Mouse (Mus musculus) CH12.LX (cell line): ENCODE data around the gene Nsd2. TPM values are rescaled to one million over a fixed set of nuclear protein-coding genes. Genes with fewer than 3 reads are reported as not detected.

ENCODE experiments used
- DNase-seq: peaks from one replicate; pipeline ENCODE4 v3.0.0-alpha.2; 2013; ENCODE audit errors: extremely low read depth
- H3K27ac ChIP-seq: 2 replicates; pipeline ENCODE4 v1.5.1; 2012; ENCODE audit warnings: low read depth, mild to moderate bottlenecking, control low read depth, moderate library complexity; ENCODE audit not compliant: insufficient read depth
- H3K27me3 ChIP-seq: replicated peaks from 2 replicates; pipeline ENCODE3; 2012; ENCODE audit warnings: inconsistent platforms
- H3K36me3 ChIP-seq, 2 experiments: replicated peaks in 1 of 2; 2 replicates each; pipeline versions ENCODE3 to v1.6.1; 2012; ENCODE audit warnings: inconsistent platforms in 1 of 2, low read length in 1 of 2, mild to moderate bottlenecking in 1 of 2, mixed read lengths in 1 of 2, moderate library complexity in 1 of 2; ENCODE audit not compliant: control insufficient read depth in 1 of 2, insufficient read depth in 1 of 2
- H3K4me1 ChIP-seq, 2 experiments: 2 replicates each; pipeline ENCODE4 v1.6.1; 2012; ENCODE audit warnings: inconsistent platforms in 1 of 2, moderate library complexity in 1 of 2; ENCODE audit not compliant: insufficient read depth in 2 of 2, control insufficient read depth in 1 of 2
- H3K4me2 ChIP-seq: 2 replicates; pipeline ENCODE4 v1.6.1; 2012; ENCODE audit warnings: low read depth, mild to moderate bottlenecking, control low read depth; ENCODE audit not compliant: poor library complexity, insufficient read depth, severe bottlenecking
- H3K4me3 ChIP-seq, 3 experiments: fragments of 150-350 bp in 1 of 3; sonication (generic) in 1 of 3; replicated peaks in 1 of 3; 2 replicates each; pipeline versions ENCODE3 to v1.5.1; 2011 to 2012; ENCODE audit warnings: low read depth in 2 of 3, low read length in 2 of 3, mild to moderate bottlenecking in 2 of 3, moderate library complexity in 2 of 3, control low read depth in 1 of 3, improper control_type of control experiment in 1 of 3, inconsistent platforms in 1 of 3, mixed read lengths in 1 of 3; ENCODE audit not compliant: poor library complexity in 1 of 3
- H3K79me2 ChIP-seq: replicated peaks from 2 replicates; pipeline ENCODE4 v1.6.1; 2012; ENCODE audit warnings: mild to moderate bottlenecking, moderate library complexity; ENCODE audit not compliant: control insufficient read depth, poor library complexity, insufficient read depth, severe bottlenecking; ENCODE audit errors: extremely low read depth
- H3K9ac ChIP-seq: 2 replicates; pipeline ENCODE4 v1.6.1; 2012; ENCODE audit warnings: low read depth, mild to moderate bottlenecking, control low read depth, moderate library complexity; ENCODE audit not compliant: insufficient read depth
- H3K9me3 ChIP-seq: replicated peaks from 2 replicates; pipeline ENCODE3; 2012; ENCODE audit warnings: low read length, inconsistent platforms, mixed read lengths
- BHLHE40 ChIP-seq: IDR thresholded peaks from 2 replicates; pipeline ENCODE4 v1.6.1; 2011; ENCODE audit warnings: mild to moderate bottlenecking, low read depth, low read length, improper control_type of control experiment
- CHD1 ChIP-seq: IDR thresholded peaks from 2 replicates; pipeline ENCODE4 v1.6.1; 2012; ENCODE audit warnings: low read depth, low read length, improper control_type of control experiment, inconsistent platforms
- CHD2 ChIP-seq: IDR thresholded peaks from 2 replicates; pipeline ENCODE4 v1.6.1; 2011; ENCODE audit warnings: low read length, improper control_type of control experiment
- MEF2A ChIP-seq: IDR thresholded peaks from 2 replicates; pipeline ENCODE4 v1.6.1; 2014; ENCODE audit warnings: low read depth, mild to moderate bottlenecking, inconsistent platforms, low read length, improper control_type of control experiment, borderline replicate concordance
- MXI1 ChIP-seq: IDR thresholded peaks from 2 replicates; pipeline ENCODE4 v1.6.1; 2011; ENCODE audit warnings: mild to moderate bottlenecking, low read depth, low read length, improper control_type of control experiment
- NELFE ChIP-seq: IDR thresholded peaks from 2 replicates; pipeline ENCODE4 v1.6.1; 2011; ENCODE audit warnings: low read depth, low read length, improper control_type of control experiment
- RAD21 ChIP-seq: IDR thresholded peaks from 2 replicates; pipeline ENCODE4 v1.6.1; 2011; ENCODE audit warnings: low read depth, mild to moderate bottlenecking, low read length, improper control_type of control experiment, moderate library complexity
- RCOR1 ChIP-seq: conservative IDR thresholded peaks from 2 replicates; pipeline ENCODE4 v1.6.1; 2012; ENCODE audit warnings: low read depth, mild to moderate bottlenecking, inconsistent platforms, low read length, improper control_type of control experiment
- SIN3A ChIP-seq: IDR thresholded peaks from 2 replicates; pipeline ENCODE4 v1.6.1; 2012; ENCODE audit warnings: low read length, improper control_type of control experiment, inconsistent platforms
- TCF12 ChIP-seq: IDR thresholded peaks from 2 replicates; pipeline ENCODE4 v1.6.1; 2014; ENCODE audit warnings: low read depth, mild to moderate bottlenecking, inconsistent platforms, low read length, improper control_type of control experiment
- UBTF ChIP-seq: IDR thresholded peaks from 2 replicates; pipeline ENCODE4 v1.6.1; 2012; ENCODE audit warnings: low read depth, mild to moderate bottlenecking, inconsistent platforms, low read length, improper control_type of control experiment, moderate library complexity
- ZNF384 ChIP-seq: IDR thresholded peaks from 2 replicates; pipeline ENCODE4 v1.6.1; 2012; ENCODE audit warnings: low read depth, low read length, improper control_type of control experiment, inconsistent platforms
- dilution Hi-C: fragments of 300-500 bp; cut with MboI; formaldehyde crosslinking; loops from 2 replicates; pipeline ENCODE4 v1.14.3; 2020; ENCODE audit warnings: low sequenced_read_pairs; ENCODE audit not compliant: extremely low pct_unique_long_range_greater_than_20kb, extremely low pct_ligation_motif_present
- in situ Hi-C: fragments of 300-500 bp; cut with MboI; formaldehyde crosslinking; loops from 3 replicates; pipeline ENCODE4 v1.14.3; 2019; ENCODE audit warnings: low sequenced_read_pairs, low pct_ligation_motif_present, low pct_unique_long_range_greater_than_20kb, mixed read lengths
- polyA plus RNA-seq: library from polyadenylated mRNA; unstranded; fragments of >175 nt; gene quantifications from 2 replicates; pipeline ENCODE4 v1.2.1, GENCODE M21; 2012; ENCODE audit warnings: low read depth; ENCODE audit not compliant: insufficient read length
- total RNA-seq, 2 experiments: library from RNA; depleted of rRNA; stranded (reverse); fragments of 300-350 nt in 1 of 2; fragments of >200 nt in 1 of 2; gene quantifications; 2 replicates each; pipeline ENCODE4 v1.2.3; 2012 to 2014

Nsd2 gene
- total and polyA plus RNA-seq, 3 experiments, result 39.8 to 55.0 (median 49.9) TPM

GRCm38 (mm10) chr5:33932413-33932812, 111.9 kb downstream of the Nsd2 start:
- Histone ChIP-seq H3K9ac (no peak overlapping the region), H3K9me3 (no peaks in the 10 kb centered on the region), H3K4me3 (no peak overlapping the region), H3K27me3 (no peaks in the 10 kb centered on the region), H3K4me1 (peaks cover 2 to 27% of the 10 kb centered on the region in 2 experiments; a peak in 3 of 4 replicates), H3K4me2 (no peak overlapping the region), H3K27ac (no peak overlapping the region), H3K36me3 (peaks cover 21 to 44% of the 10 kb centered on the region in 2 experiments), H3K79me2 (peaks cover 47% of the 10 kb centered on the region)
- dilution Hi-C loops, result no loop called here
- DNase-seq, result no peak
- in situ Hi-C loops, result no loop called here
- no peak for TF ChIP-seq ZNF384

- Histone ChIP-seq H3K36me3 (peaks cover 17 to 42% of the 10 kb centered on the region in 2 experiments), H3K9me3 (peaks cover 6% of the 10 kb centered on the region), H3K79me2 (peaks cover 49% of the 10 kb centered on the region), H3K4me2 (peak overlapping the region; percentile 93), H3K4me3 (peak overlapping the region; percentile 7 to 97 (median 82)), H3K9ac (no peak overlapping the region), H3K27ac (no peak overlapping the region), H3K27me3 (no peaks in the 10 kb centered on the region), H3K4me1 (peaks cover 2 to 42% of the 10 kb centered on the region in 2 experiments; a peak in 3 of 4 replicates)
- in situ Hi-C loops, result no loop called here
- DNase-seq, result no peak
- dilution Hi-C loops, result no loop called here
- no peak for TF ChIP-seq MEF2A
- TF ChIP-seq ZNF384, result peak; percentile 88
Measured at GRCm38 (mm10) chr5:33934081-33934480, 113.6 kb downstream of the Nsd2 start.

GRCm38 (mm10) chr5:33934877-33935276, 114.4 kb downstream of the Nsd2 start:
- no peak for DNase-seq
- H3K9ac ChIP-seq, result peak overlapping the region; percentile 59; the same call in 1 of the 2 replicates
- H3K79me2 ChIP-seq, result peaks cover 45% of the 10 kb centered on the region
- no peak overlapping the region for H3K27ac ChIP-seq
- peak overlapping the region; percentile 82 to 97 (median 84) for H3K4me3 ChIP-seq
- in situ Hi-C loops, result no loop called here
- peaks cover 2 to 42% of the 10 kb centered on the region in 2 experiments; a peak in 3 of 4 replicates for H3K4me1 ChIP-seq
- H3K36me3 ChIP-seq, result peaks cover 15 to 41% of the 10 kb centered on the region in 2 experiments
- TF ChIP-seq RAD21, result no peak
- TF ChIP-seq TCF12, result no peak
- no peak for TF ChIP-seq ZNF384
- dilution Hi-C loops, result no loop called here
- H3K27me3 ChIP-seq, result no peaks in the 10 kb centered on the region
- peak overlapping the region; percentile 93 for H3K4me2 ChIP-seq
- H3K9me3 ChIP-seq, result peaks cover 11% of the 10 kb centered on the region

- TF ChIP-seq NELFE (no peak), UBTF (peak; percentile 84; the same call in 1 of the 2 replicates), RCOR1 (no peak), CHD2 (peak; percentile 7; the same call in 1 of the 2 replicates), CHD1 (peak; percentile 78; the same call in 1 of the 2 replicates), SIN3A (peak; percentile 65; the same call in 1 of the 2 replicates), MXI1 (peak; percentile 72), BHLHE40 (0 out of 2 replicates have a peak, but pooled peaks have one; percentile 1)
- TF ChIP-seq, all 38 proteins: peak for 6
- peak overlapping the region; percentile 82 to 97 (median 84) for H3K4me3 ChIP-seq
- peaks cover 2 to 42% of the 10 kb centered on the region in 2 experiments; a peak in 3 of 4 replicates for H3K4me1 ChIP-seq
- DNase-seq, result peak; percentile 35
- dilution Hi-C loops, result no loop called here
- no peak overlapping the region for H3K4me2 ChIP-seq
- H3K27ac ChIP-seq, result peak overlapping the region; percentile 80
- H3K9me3 ChIP-seq, result peaks cover 15% of the 10 kb centered on the region
- no peaks in the 10 kb centered on the region for H3K27me3 ChIP-seq
- in situ Hi-C loops, result no loop called here
- H3K79me2 ChIP-seq, result peaks cover 39% of the 10 kb centered on the region
- peak overlapping the region; percentile 59 for H3K9ac ChIP-seq
- peaks cover 14 to 39% of the 10 kb centered on the region in 2 experiments for H3K36me3 ChIP-seq
Measured at GRCm38 (mm10) chr5:33935700-33936111, 115.2 kb downstream of the Nsd2 start.
